Mouse (Mus musculus) heart, embryonic 14.5 days (tissue): ENCODE measurements around the gene H2-Q1. TPM values are rescaled to one million over a fixed set of nuclear protein-coding genes. Genes with fewer than 3 reads are reported as not detected.

ENCODE experiments used
- polyA plus RNA-seq: library from polyadenylated mRNA; unstranded; fragments of >200 nt; fragmentation: Nextera tagmentation; extraction: Ambion mirVana; gene quantifications from 2 replicates; pipeline ENCODE4 v1.2.1, GENCODE M21; 2014

H2-Q1 gene
- polyA plus RNA-seq, 1 experiment from 2014 or later = 0.08 TPM

Other genes starting within 250 kb of the H2-Q1 start
- gene Ly6g6e, start 243.5 kb upstream of the H2-Q1 start, polyA plus RNA-seq = 0.32 TPM in 1 of 2 replicates, not detected in the other
- 1.9 and 2.6 TPM in 2 replicates for gene Ly6g6d, start 242.3 kb upstream of the H2-Q1 start, polyA plus RNA-seq
- not detected in 2 replicates for gene Ly6g6f, start 234.8 kb upstream of the H2-Q1 start, polyA plus RNA-seq
- 61.9 and 64.5 TPM in 2 replicates for gene Abhd16a, start 231.1 kb upstream of the H2-Q1 start, polyA plus RNA-seq
- 0.59 TPM in 1 of 2 replicates, not detected in the other for gene Ly6g5c, start 212.1 kb upstream of the H2-Q1 start, polyA plus RNA-seq
- 0.28 TPM in 1 of 2 replicates, not detected in the other for gene Ly6g5b, start 205.0 kb upstream of the H2-Q1 start, polyA plus RNA-seq
- gene Gpank1, start 198.9 kb upstream of the H2-Q1 start, polyA plus RNA-seq = 10.0 and 11.4 TPM in 2 replicates
- 219 and 234 TPM in 2 replicates for gene Csnk2b, start 198.4 kb upstream of the H2-Q1 start, polyA plus RNA-seq
- 8.7 and 10.1 TPM in 2 replicates for gene D17H6S53E, start 194.0 kb upstream of the H2-Q1 start, polyA plus RNA-seq
- 0.34 TPM in 1 of 2 replicates, not detected in the other for gene Apom, start 188.4 kb upstream of the H2-Q1 start, polyA plus RNA-seq
- 63.3 and 68.6 TPM in 2 replicates for gene Bag6, start 185.2 kb upstream of the H2-Q1 start, polyA plus RNA-seq
- 81.9 and 138 TPM in 2 replicates for gene Prrc2a, start 155.5 kb upstream of the H2-Q1 start, polyA plus RNA-seq
- 7.4 and 9.4 TPM in 2 replicates for gene Aif1, start 144.3 kb upstream of the H2-Q1 start, polyA plus RNA-seq
- gene Lst1, start 132.0 kb upstream of the H2-Q1 start, polyA plus RNA-seq = 9.5 and 11.2 TPM in 2 replicates
- 0.40 and 0.61 TPM in 2 replicates for gene Ltb, start 126.0 kb upstream of the H2-Q1 start, polyA plus RNA-seq
- not detected in 2 replicates for gene Tnf, start 118.4 kb upstream of the H2-Q1 start, polyA plus RNA-seq
- gene Lta, start 115.1 kb upstream of the H2-Q1 start, polyA plus RNA-seq = not detected in 2 replicates
- 0.69 TPM in 1 of 2 replicates, not detected in the other for gene Gm16181, start 99.6 kb upstream of the H2-Q1 start, polyA plus RNA-seq
- 10.7 and 14.3 TPM in 2 replicates for gene Atp6v1g2, start 86.7 kb upstream of the H2-Q1 start, polyA plus RNA-seq
- gene Nfkbil1, start 84.6 kb upstream of the H2-Q1 start, polyA plus RNA-seq = 3.1 and 4.2 TPM in 2 replicates
- 237 and 246 TPM in 2 replicates for gene Ddx39b, start 78.7 kb upstream of the H2-Q1 start, polyA plus RNA-seq
- 52.4 and 59.8 TPM in 2 replicates for gene H2-D1, start 57.7 kb upstream of the H2-Q1 start, polyA plus RNA-seq
- 1.4 and 1.6 TPM in 2 replicates for gene H2-Q2, start 21.8 kb downstream of the H2-Q1 start, polyA plus RNA-seq
- gene H2-Q4, start 59.2 kb downstream of the H2-Q1 start, polyA plus RNA-seq = 1.7 and 2.1 TPM in 2 replicates
- gene H2-Q6, start 104.4 kb downstream of the H2-Q1 start, polyA plus RNA-seq = 0.09 and 0.22 TPM in 2 replicates
- 0.47 and 0.89 TPM in 2 replicates for gene H2-Q7, start 118.8 kb downstream of the H2-Q1 start, polyA plus RNA-seq
- gene H2-Q10, start 149.7 kb downstream of the H2-Q1 start, polyA plus RNA-seq = 0.09 and 0.14 TPM in 2 replicates
- gene Pou5f1, start 185.6 kb downstream of the H2-Q1 start, polyA plus RNA-seq = not detected in 2 replicates
- gene Tcf19, start 196.4 kb downstream of the H2-Q1 start, polyA plus RNA-seq = 52.8 and 55.9 TPM in 2 replicates
- 10.2 and 10.4 TPM in 2 replicates for gene Cchcr1, start 196.7 kb downstream of the H2-Q1 start, polyA plus RNA-seq
- gene Psors1c2, start 212.8 kb downstream of the H2-Q1 start, polyA plus RNA-seq = 0.66 TPM in 1 of 2 replicates, not detected in the other
- gene Cdsn, start 231.7 kb downstream of the H2-Q1 start, polyA plus RNA-seq = 0.50 and 0.57 TPM in 2 replicates
- not detected in 2 replicates for gene 2300002M23Rik, start 247.0 kb downstream of the H2-Q1 start, polyA plus RNA-seq